Mouse (Mus musculus) liver, embryonic 16.5 days (tissue): Measurements from ENCODE around the gene Gm42674. TPM values are rescaled to one million over a fixed set of nuclear protein-coding genes. Genes with fewer than 3 reads are reported as not detected.

Experiments
- ATAC-seq: fragments of 200-750 bp; cut with Nextera tagmentation; 2 replicates; pipeline ENCODE4 v1.8.0; 2017; ENCODE audit warnings: low read depth, mild to moderate bottlenecking, moderate number of reproducible peaks, moderate library complexity
- H3K27ac ChIP-seq: fragments of 300-500 bp; sonication (generic); 2 replicates; pipeline ENCODE4 v1.5.1; 2014; ENCODE audit warnings: mild to moderate bottlenecking, low read length
- H3K27me3 ChIP-seq: fragments of 300-500 bp; sonication (generic); 2 replicates; pipeline ENCODE4 v1.6.1; 2014; ENCODE audit warnings: low read depth, low read length, mixed read lengths; ENCODE audit not compliant: control insufficient read depth, insufficient read depth
- H3K36me3 ChIP-seq: fragments of 300-500 bp; sonication (generic); 2 replicates; pipeline ENCODE4 v1.6.1; 2014; ENCODE audit warnings: mild to moderate bottlenecking; ENCODE audit not compliant: control insufficient read depth, insufficient read depth
- H3K4me1 ChIP-seq: fragments of 300-500 bp; sonication (generic); 2 replicates; pipeline ENCODE4 v1.6.1; 2014; ENCODE audit warnings: low read depth, low read length, mixed read lengths; ENCODE audit not compliant: control insufficient read depth
- H3K4me2 ChIP-seq: fragments of 300-500 bp; sonication (generic); 2 replicates; pipeline ENCODE4 v1.6.1; 2014; ENCODE audit warnings: low read depth, low read length, mixed read lengths
- H3K4me3 ChIP-seq: fragments of 300-500 bp; sonication (generic); 2 replicates; pipeline ENCODE4 v1.5.1; 2014; ENCODE audit warnings: low read depth, mild to moderate bottlenecking, low read length
- H3K9ac ChIP-seq: fragments of 300-500 bp; sonication (generic); 2 replicates; pipeline ENCODE4 v1.6.1; 2014; ENCODE audit warnings: low read depth, low read length
- H3K9me3 ChIP-seq: fragments of 300-500 bp; sonication (generic); replicated peaks from 2 replicates; pipeline ENCODE4 v1.6.1; 2016; ENCODE audit warnings: low read length; ENCODE audit not compliant: control insufficient read depth
- WGBS: fragments of 180-500 bp; shearing (Covaris S2); extraction: QIAGEN DNeasy Blood & Tissue Kit; methylation state at CpG from one replicate; pipeline ENCODE4 v1.1.7; 2014; ENCODE audit not compliant: insufficient replicate concordance; 5-methylcytosine and 5-hydroxymethylcytosine counted together
- polyA plus RNA-seq: library from polyadenylated mRNA; unstranded; fragments of >200 nt; fragmentation: Nextera tagmentation; extraction: Ambion mirVana; gene quantifications from 2 replicates; pipeline ENCODE4 v1.2.1, GENCODE M21; 2015

Gm42674 gene
- polyA plus RNA-seq, 1 experiment from 2014 or later: not detected

- no peak within 1 kb of the TSS for H3K27ac ChIP-seq
These were observed 11.1 kb downstream of the Gm42674 start, which contains the start of gene S100a6 for GRCm38 (mm10) chr3:90612728-90613291. Gene S100a6 (plus strand): TSS chr3:90612882.

GRCm38 (mm10) chr3:90613461-90614147, 11.9 kb downstream of the Gm42674 start:
- ATAC-seq: no peak
- Histone ChIP-seq H3K36me3 (no peaks in the 10 kb centered on the region), H3K9ac (no peak overlapping the region), H3K9me3 (no peaks in the 10 kb centered on the region), H3K4me3 (peak overlapping the region; percentile 25), H3K27ac (no peak overlapping the region), H3K4me2 (peak overlapping the region; percentile 36; the same call in 1 of the 2 replicates), H3K4me1 (peaks cover 4% of the 10 kb centered on the region), H3K27me3 (peaks cover 4% of the 10 kb centered on the region; the same call in 1 of the 2 replicates)
- 27% methylated on average over 7 of the region's 7 CpGs for WGBS

More at GRCm38 (mm10) chr3:90612728-90613291, 11.1 kb downstream of the Gm42674 start, which contains the start of gene S100a6:
- no peak for ATAC-seq
- Histone ChIP-seq H3K4me1 (peaks cover 4% of the 10 kb centered on the region), H3K4me3 (peak within 1 kb of the TSS; percentile 25), H3K27me3 (peaks cover 4% of the 10 kb centered on the region; the same call in 1 of the 2 replicates), H3K9ac (no peak within 1 kb of the TSS), H3K4me2 (peak within 1 kb of the TSS; percentile 36), H3K36me3 (no peaks in the 10 kb centered on the region), H3K9me3 (no peaks in the 10 kb centered on the region)
- WGBS: 2% methylated on average over 23 of the region's 23 CpGs

- Histone ChIP-seq H3K9me3 (no peaks in the 10 kb centered on the region), H3K4me2 (no peak overlapping the region), H3K27me3 (peaks cover 4% of the 10 kb centered on the region; the same call in 1 of the 2 replicates), H3K9ac (no peak overlapping the region), H3K36me3 (no peaks in the 10 kb centered on the region), H3K4me3 (no peak overlapping the region), H3K4me1 (peaks cover 4% of the 10 kb centered on the region), H3K27ac (no peak overlapping the region)
- 59% methylated on average over 6 of the region's 6 CpGs for WGBS
- no peak for ATAC-seq
These were observed 12.4 kb downstream of the Gm42674 start for GRCm38 (mm10) chr3:90614148-90614530.

- Histone ChIP-seq H3K27ac (no peak overlapping the region), H3K4me3 (no peak overlapping the region), H3K9ac (no peak overlapping the region)
These were observed 13.0 kb downstream of the Gm42674 start for GRCm38 (mm10) chr3:90614611-90615251.

GRCm38 (mm10) chr3:90615415-90615814, 13.7 kb downstream of the Gm42674 start:
- Histone ChIP-seq H3K4me3 (no peak overlapping the region), H3K9me3 (no peaks in the 10 kb centered on the region), H3K4me1 (peaks cover 4% of the 10 kb centered on the region), H3K27me3 (peaks cover 4% of the 10 kb centered on the region; the same call in 1 of the 2 replicates), H3K36me3 (no peaks in the 10 kb centered on the region), H3K9ac (no peak overlapping the region), H3K27ac (no peak overlapping the region), H3K4me2 (no peak overlapping the region)
- WGBS: 2% methylated on average over 7 of the region's 7 CpGs
- peak; percentile 36; the same call in 1 of the 2 replicates for ATAC-seq

More at GRCm38 (mm10) chr3:90614611-90615251, 13.0 kb downstream of the Gm42674 start:
- H3K4me1 ChIP-seq: peaks cover 4% of the 10 kb centered on the region
- H3K4me2 ChIP-seq: no peak overlapping the region
- H3K36me3 ChIP-seq: no peaks in the 10 kb centered on the region
- WGBS: 52% methylated on average over 11 of the region's 11 CpGs
- peaks cover 4% of the 10 kb centered on the region; the same call in 1 of the 2 replicates for H3K27me3 ChIP-seq
- no peak for ATAC-seq
- H3K9me3 ChIP-seq: no peaks in the 10 kb centered on the region

- no peak overlapping the region for H3K9ac ChIP-seq
- WGBS: 48% methylated on average over 1 of the region's 1 CpGs
- H3K27ac ChIP-seq: no peak overlapping the region
- no peak overlapping the region for H3K4me2 ChIP-seq
- no peaks in the 10 kb centered on the region for H3K9me3 ChIP-seq
- H3K4me3 ChIP-seq: no peak overlapping the region
- H3K27me3 ChIP-seq: peaks cover 4% of the 10 kb centered on the region; the same call in 1 of the 2 replicates
- H3K4me1 ChIP-seq: peaks cover 4% of the 10 kb centered on the region
- no peaks in the 10 kb centered on the region for H3K36me3 ChIP-seq
- no peak for ATAC-seq
These were observed 14.2 kb downstream of the Gm42674 start for GRCm38 (mm10) chr3:90615911-90616310.

GRCm38 (mm10) chr3:90617586-90617985, 15.9 kb downstream of the Gm42674 start:
- Histone ChIP-seq H3K27ac (no peak overlapping the region), H3K36me3 (no peaks in the 10 kb centered on the region), H3K4me3 (no peak overlapping the region), H3K9ac (no peak overlapping the region), H3K4me1 (peaks cover 4% of the 10 kb centered on the region), H3K9me3 (no peaks in the 10 kb centered on the region), H3K4me2 (no peak overlapping the region), H3K27me3 (peaks cover 4% of the 10 kb centered on the region; the same call in 1 of the 2 replicates)
- no peak for ATAC-seq
- WGBS: 6% methylated on average over 1 of the region's 1 CpGs

GRCm38 (mm10) chr3:90621552-90621951, 19.8 kb downstream of the Gm42674 start:
- Histone ChIP-seq H3K4me2 (no peak overlapping the region), H3K4me1 (no peaks in the 10 kb centered on the region), H3K9me3 (no peaks in the 10 kb centered on the region), H3K4me3 (no peak overlapping the region), H3K36me3 (no peaks in the 10 kb centered on the region), H3K27me3 (no peaks in the 10 kb centered on the region), H3K27ac (no peak overlapping the region), H3K9ac (no peak overlapping the region)
- no peak for ATAC-seq
- 28% methylated on average over 7 of the region's 7 CpGs for whole genome bisulfite sequencing
